Mouse (Mus musculus): Measurements from ENCODE around the gene Mov10l1. TPM values are rescaled to one million over a fixed set of nuclear protein-coding genes. Genes with fewer than 3 reads are reported as not detected.
A peak's percentile ranks its signal among the peaks of the same experiment; 100 is the strongest.

Gene Mov10l1
- polyA plus RNA-seq, 1 experiment from 2014 or later, result not detected

- 93% methylated on average over 5 of the region's 5 CpGs for WGBS
- Histone ChIP-seq H3K9me3 (replicated peaks; ENCODE audit: control insufficient read depth, low read length) (no peaks in the 10 kb centered on the region), H3K4me1 (ENCODE audit: control insufficient read depth, insufficient read depth, low read length) (peaks cover 4% of the 10 kb centered on the region), H3K27ac (ENCODE audit: low read length) (no peak overlapping the region), H3K9ac (ENCODE audit: low read length) (no peak overlapping the region), H3K4me3 (replicated peaks; ENCODE audit: low read length) (no peak overlapping the region), H3K36me3 (ENCODE audit: control insufficient read depth, insufficient read depth, low read length) (no peaks in the 10 kb centered on the region), H3K4me2 (ENCODE audit: low read depth, low read length) (no peak overlapping the region), H3K27me3 (ENCODE audit: control insufficient read depth, insufficient read depth, low read length) (peaks cover 39% of the 10 kb centered on the region)
- no peak for ATAC-seq (ENCODE audit: insufficient read depth, low FRiP score)
These were observed 82.2 kb downstream of the Mov10l1 start for GRCm38 (mm10) chr15:89064891-89065290.

GRCm38 (mm10) chr15:89067609-89068008 lies 84.9 kb downstream of the Mov10l1 start:
- peak overlapping the region; percentile 50 for H3K9ac ChIP-seq (ENCODE audit: low read length)
- peaks cover 29% of the 10 kb centered on the region for H3K27me3 ChIP-seq (ENCODE audit: control insufficient read depth, insufficient read depth, low read length)

GRCm38 (mm10) chr15:89068226-89068625 lies 85.5 kb downstream of the Mov10l1 start:
- peak overlapping the region; percentile 33 for H3K4me3 ChIP-seq (replicated peaks; ENCODE audit: low read length)
- no peak for ATAC-seq (ENCODE audit: insufficient read depth, low FRiP score)
- no peak overlapping the region for H3K27ac ChIP-seq (ENCODE audit: low read length)
- H3K9me3 ChIP-seq (replicated peaks; ENCODE audit: control insufficient read depth, low read length), result no peaks in the 10 kb centered on the region
- WGBS, result 26% methylated on average over 26 of the region's 26 CpGs
- H3K4me2 ChIP-seq (ENCODE audit: low read depth, low read length), result peak overlapping the region; percentile 53
- peaks cover 4% of the 10 kb centered on the region for H3K4me1 ChIP-seq (ENCODE audit: control insufficient read depth, insufficient read depth, low read length)
- peaks cover 29% of the 10 kb centered on the region for H3K27me3 ChIP-seq (ENCODE audit: control insufficient read depth, insufficient read depth, low read length)
- 0 out of 2 replicates have a peak overlapping the region, but pooled peaks have one; percentile 43 for H3K9ac ChIP-seq (ENCODE audit: low read length)
- no peaks in the 10 kb centered on the region for H3K36me3 ChIP-seq (ENCODE audit: control insufficient read depth, insufficient read depth, low read length)

More at GRCm38 (mm10) chr15:89067609-89068008, 84.9 kb downstream of the Mov10l1 start:
- peak overlapping the region; percentile 33 for H3K4me3 ChIP-seq (replicated peaks; ENCODE audit: low read length)
- WGBS, result 22% methylated on average over 35 of the region's 35 CpGs
- H3K36me3 ChIP-seq (ENCODE audit: control insufficient read depth, insufficient read depth, low read length), result no peaks in the 10 kb centered on the region
- peaks cover 4% of the 10 kb centered on the region for H3K4me1 ChIP-seq (ENCODE audit: control insufficient read depth, insufficient read depth, low read length)
- peak overlapping the region; percentile 53 for H3K4me2 ChIP-seq (ENCODE audit: low read depth, low read length)
- ATAC-seq (ENCODE audit: insufficient read depth, low FRiP score), result no peak
- H3K9me3 ChIP-seq (replicated peaks; ENCODE audit: control insufficient read depth, low read length), result no peaks in the 10 kb centered on the region
- H3K27ac ChIP-seq (ENCODE audit: low read length), result no peak overlapping the region

- Histone ChIP-seq H3K27me3 (ENCODE audit: control insufficient read depth, insufficient read depth, low read length) (peaks cover 29% of the 10 kb centered on the region), H3K27ac (ENCODE audit: low read length) (no peak overlapping the region), H3K4me2 (ENCODE audit: low read depth, low read length) (no peak overlapping the region), H3K9ac (ENCODE audit: low read length) (no peak overlapping the region), H3K9me3 (replicated peaks; ENCODE audit: control insufficient read depth, low read length) (no peaks in the 10 kb centered on the region), H3K4me1 (ENCODE audit: control insufficient read depth, insufficient read depth, low read length) (peaks cover 5% of the 10 kb centered on the region), H3K36me3 (ENCODE audit: control insufficient read depth, insufficient read depth, low read length) (no peaks in the 10 kb centered on the region), H3K4me3 (replicated peaks; ENCODE audit: low read length) (no peak overlapping the region)
- no peak for ATAC-seq (ENCODE audit: insufficient read depth, low FRiP score)
- 79% methylated on average over 19 of the region's 19 CpGs for WGBS
These were observed 86.7 kb downstream of the Mov10l1 start for GRCm38 (mm10) chr15:89069336-89069840.

- peak; percentile 41; the same call in 1 of the 2 replicates for ATAC-seq (ENCODE audit: insufficient read depth, low FRiP score)
- no peaks in the 10 kb centered on the region for H3K36me3 ChIP-seq (ENCODE audit: control insufficient read depth, insufficient read depth, low read length)
- 59% methylated on average over 24 of the region's 24 CpGs for WGBS
- no peak overlapping the region for H3K9ac ChIP-seq (ENCODE audit: low read length)
- no peaks in the 10 kb centered on the region for H3K9me3 ChIP-seq (replicated peaks; ENCODE audit: control insufficient read depth, low read length)
- peaks cover 13% of the 10 kb centered on the region for H3K4me1 ChIP-seq (ENCODE audit: control insufficient read depth, insufficient read depth, low read length)
- H3K27me3 ChIP-seq (ENCODE audit: control insufficient read depth, insufficient read depth, low read length), result peaks cover 29% of the 10 kb centered on the region
- H3K4me2 ChIP-seq (ENCODE audit: low read depth, low read length), result no peak overlapping the region
- H3K4me3 ChIP-seq (replicated peaks; ENCODE audit: low read length), result no peak overlapping the region
- no peak overlapping the region for H3K27ac ChIP-seq (ENCODE audit: low read length)
These were observed 87.9 kb downstream of the Mov10l1 start for GRCm38 (mm10) chr15:89070606-89071005.

- Histone ChIP-seq H3K27me3 (ENCODE audit: control insufficient read depth, insufficient read depth, low read length) (no peaks in the 10 kb centered on the region; the same call in 1 of the 2 replicates), H3K27ac (ENCODE audit: low read length) (no peak overlapping the region), H3K4me1 (ENCODE audit: control insufficient read depth, insufficient read depth, low read length) (peaks cover 36% of the 10 kb centered on the region), H3K4me2 (ENCODE audit: low read depth, low read length) (no peak overlapping the region), H3K4me3 (replicated peaks; ENCODE audit: low read length) (no peak overlapping the region), H3K9ac (ENCODE audit: low read length) (peak overlapping the region; percentile 95; the same call in 1 of the 2 replicates), H3K36me3 (ENCODE audit: control insufficient read depth, insufficient read depth, low read length) (no peaks in the 10 kb centered on the region), H3K9me3 (replicated peaks; ENCODE audit: control insufficient read depth, low read length) (no peaks in the 10 kb centered on the region)
- WGBS, result 70% methylated on average over 10 of the region's 10 CpGs
- ATAC-seq (ENCODE audit: insufficient read depth, low FRiP score), result no peak
These were observed 91.4 kb downstream of the Mov10l1 start for GRCm38 (mm10) chr15:89073993-89074603.

GRCm38 (mm10) chr15:89074613-89075477 lies 92.1 kb downstream of the Mov10l1 start, which contains the start of gene Trabd:
Trabd (plus strand) TSS chr15:89075124.
- peak within 1 kb of the TSS; percentile 66 for H3K4me2 ChIP-seq (ENCODE audit: low read depth, low read length)
- H3K4me1 ChIP-seq (ENCODE audit: control insufficient read depth, insufficient read depth, low read length), result peaks cover 36% of the 10 kb centered on the region
- WGBS, result 22% methylated on average over 11 of the region's 11 CpGs
- no peaks in the 10 kb centered on the region for H3K36me3 ChIP-seq (ENCODE audit: control insufficient read depth, insufficient read depth, low read length)
- ATAC-seq (ENCODE audit: insufficient read depth, low FRiP score), result no peak
- no peaks in the 10 kb centered on the region for H3K9me3 ChIP-seq (replicated peaks; ENCODE audit: control insufficient read depth, low read length)
- peak within 1 kb of the TSS; percentile 84 for H3K4me3 ChIP-seq (replicated peaks; ENCODE audit: low read length)
- H3K9ac ChIP-seq (ENCODE audit: low read length), result peak within 1 kb of the TSS; percentile 95
- H3K27ac ChIP-seq (ENCODE audit: low read length), result peak within 1 kb of the TSS; percentile 90
- H3K27me3 ChIP-seq (ENCODE audit: control insufficient read depth, insufficient read depth, low read length), result no peaks in the 10 kb centered on the region

- Histone ChIP-seq H3K27ac (ENCODE audit: low read length) (peak overlapping the region; percentile 90), H3K4me3 (replicated peaks; ENCODE audit: low read length) (peak overlapping the region; percentile 84), H3K4me2 (ENCODE audit: low read depth, low read length) (peak overlapping the region; percentile 66), H3K9me3 (replicated peaks; ENCODE audit: control insufficient read depth, low read length) (no peaks in the 10 kb centered on the region), H3K27me3 (ENCODE audit: control insufficient read depth, insufficient read depth, low read length) (no peaks in the 10 kb centered on the region), H3K9ac (ENCODE audit: low read length) (peak overlapping the region; percentile 95), H3K36me3 (ENCODE audit: control insufficient read depth, insufficient read depth, low read length) (no peaks in the 10 kb centered on the region), H3K4me1 (ENCODE audit: control insufficient read depth, insufficient read depth, low read length) (peaks cover 35% of the 10 kb centered on the region)
- peak; percentile 93 for ATAC-seq (ENCODE audit: insufficient read depth, low FRiP score)
- WGBS, result under 1% methylated on average over 35 of the region's 59 CpGs
These were observed 92.9 kb downstream of the Mov10l1 start for GRCm38 (mm10) chr15:89075478-89076147.
